Mouse (Mus musculus): ENCODE data around the gene Traf3. TPM values are rescaled to one million over a fixed set of nuclear protein-coding genes. Genes with fewer than 3 reads are reported as not detected.

Traf3 gene
- polyA plus RNA-seq (2015; fragmentation: Nextera tagmentation; extraction: Ambion mirVana): 9.0 and 11.5 TPM in 2 replicates

GRCm38 (mm10) chr12:111165831-111166591, at the start of gene Traf3:
Gene Traf3, plus strand, starts transcription at chr12:111166370.
- H3K4me3 ChIP-seq: peak within 1 kb of the TSS; percentile 81
- H3K36me3 ChIP-seq: no peaks in the 10 kb centered on the region
- H3K27me3 ChIP-seq: no peaks in the 10 kb centered on the region
- H3K4me2 ChIP-seq: peak within 1 kb of the TSS; percentile 69
- ATAC-seq (ENCODE audit: insufficient number of reproducible peaks, low FRiP score, low TSS enrichment, low read depth): no peak
- peaks cover 39% of the 10 kb centered on the region for H3K4me1 ChIP-seq
- H3K27ac ChIP-seq: peak within 1 kb of the TSS; percentile 85
- WGBS: 7% methylated on average over 52 of the region's 105 CpGs
- H3K9me3 ChIP-seq: no peaks in the 10 kb centered on the region
- peak within 1 kb of the TSS; percentile 78 for H3K9ac ChIP-seq

GRCm38 (mm10) chr12:111119506-111120085, 46.6 kb upstream of the Traf3 start:
- H3K4me2 ChIP-seq: no peak overlapping the region
- H3K9me3 ChIP-seq: no peaks in the 10 kb centered on the region
- peaks cover 44% of the 10 kb centered on the region for H3K36me3 ChIP-seq
- H3K27ac ChIP-seq: no peak overlapping the region
- no peaks in the 10 kb centered on the region for H3K4me1 ChIP-seq
- 95% methylated on average over 5 of the region's 5 CpGs for WGBS
- no peak overlapping the region for H3K9ac ChIP-seq
- no peak overlapping the region for H3K4me3 ChIP-seq
- no peaks in the 10 kb centered on the region for H3K27me3 ChIP-seq
- no peak for ATAC-seq (ENCODE audit: insufficient number of reproducible peaks, low FRiP score, low TSS enrichment, low read depth)

- Histone ChIP-seq H3K4me2 (no peak overlapping the region), H3K27ac (no peak overlapping the region), H3K9ac (no peak overlapping the region), H3K4me3 (no peak overlapping the region), H3K27me3 (no peaks in the 10 kb centered on the region), H3K36me3 (peaks cover 33% of the 10 kb centered on the region), H3K4me1 (no peaks in the 10 kb centered on the region; the same call in 1 of the 2 replicates), H3K9me3 (no peaks in the 10 kb centered on the region)
- WGBS: 89% methylated on average over 9 of the region's 9 CpGs
- ATAC-seq (ENCODE audit: insufficient number of reproducible peaks, low FRiP score, low TSS enrichment, low read depth): no peak
These were observed 45.1 kb upstream of the Traf3 start for GRCm38 (mm10) chr12:111120976-111121645.

GRCm38 (mm10) chr12:111122332-111122852, 43.8 kb upstream of the Traf3 start:
- no peak for ATAC-seq (ENCODE audit: insufficient number of reproducible peaks, low FRiP score, low TSS enrichment, low read depth)
- Histone ChIP-seq H3K27ac (no peak overlapping the region), H3K9ac (no peak overlapping the region), H3K4me2 (no peak overlapping the region), H3K4me1 (no peaks in the 10 kb centered on the region; the same call in 1 of the 2 replicates), H3K9me3 (no peaks in the 10 kb centered on the region), H3K27me3 (no peaks in the 10 kb centered on the region), H3K4me3 (no peak overlapping the region), H3K36me3 (peaks cover 21% of the 10 kb centered on the region)

GRCm38 (mm10) chr12:111124601-111125260, 41.4 kb upstream of the Traf3 start:
- Histone ChIP-seq H3K27ac (no peak overlapping the region), H3K27me3 (no peaks in the 10 kb centered on the region), H3K9me3 (no peaks in the 10 kb centered on the region), H3K36me3 (peaks cover 3% of the 10 kb centered on the region), H3K9ac (no peak overlapping the region), H3K4me3 (no peak overlapping the region), H3K4me1 (no peaks in the 10 kb centered on the region; the same call in 1 of the 2 replicates), H3K4me2 (no peak overlapping the region)
- ATAC-seq (ENCODE audit: insufficient number of reproducible peaks, low FRiP score, low TSS enrichment, low read depth): no peak
- WGBS: 72% methylated on average over 14 of the region's 14 CpGs

- Histone ChIP-seq H3K27me3 (no peaks in the 10 kb centered on the region), H3K4me2 (no peak overlapping the region), H3K27ac (no peak overlapping the region), H3K4me1 (no peaks in the 10 kb centered on the region; the same call in 1 of the 2 replicates), H3K36me3 (no peaks in the 10 kb centered on the region), H3K9ac (no peak overlapping the region), H3K4me3 (no peak overlapping the region), H3K9me3 (0 out of 2 replicates have a peak, but pooled peaks cover 2% of the 10 kb centered on the region)
- ATAC-seq (ENCODE audit: insufficient number of reproducible peaks, low FRiP score, low TSS enrichment, low read depth): no peak
- WGBS: 71% methylated on average over 6 of the region's 6 CpGs
These were observed 40.5 kb upstream of the Traf3 start for GRCm38 (mm10) chr12:111125666-111126065.

- H3K9ac ChIP-seq: no peak overlapping the region
- H3K27ac ChIP-seq: no peak overlapping the region; the same call in 1 of the 2 replicates
- 0 out of 2 replicates have a peak, but pooled peaks cover 2% of the 10 kb centered on the region for H3K9me3 ChIP-seq
- no peak overlapping the region for H3K4me2 ChIP-seq
- H3K4me3 ChIP-seq: no peak overlapping the region
- H3K27me3 ChIP-seq: no peaks in the 10 kb centered on the region
- no peak for ATAC-seq (ENCODE audit: insufficient number of reproducible peaks, low FRiP score, low TSS enrichment, low read depth)
- H3K4me1 ChIP-seq: peaks cover 12% of the 10 kb centered on the region
- 83% methylated on average over 7 of the region's 7 CpGs for WGBS
- H3K36me3 ChIP-seq: no peaks in the 10 kb centered on the region
These were observed 32.0 kb upstream of the Traf3 start for GRCm38 (mm10) chr12:111134169-111134568.

GRCm38 (mm10) chr12:111134791-111135733, 31.1 kb upstream of the Traf3 start:
- Histone ChIP-seq H3K9me3 (0 out of 2 replicates have a peak, but pooled peaks cover 2% of the 10 kb centered on the region), H3K36me3 (no peaks in the 10 kb centered on the region), H3K4me2 (no peak overlapping the region), H3K9ac (no peak overlapping the region), H3K4me3 (no peak overlapping the region), H3K4me1 (peaks cover 12% of the 10 kb centered on the region), H3K27me3 (no peaks in the 10 kb centered on the region), H3K27ac (peak overlapping the region; percentile 60)
- no peak for ATAC-seq (ENCODE audit: insufficient number of reproducible peaks, low FRiP score, low TSS enrichment, low read depth)
- 54% methylated on average over 19 of the region's 19 CpGs for WGBS

- 60% methylated on average over 3 of the region's 3 CpGs for whole genome bisulfite sequencing
- ATAC-seq (ENCODE audit: insufficient number of reproducible peaks, low FRiP score, low TSS enrichment, low read depth): no peak
These were observed 30.2 kb upstream of the Traf3 start for GRCm38 (mm10) chr12:111135953-111136352.

GRCm38 (mm10) chr12:111137079-111137478, 29.1 kb upstream of the Traf3 start:
- Histone ChIP-seq H3K9ac (no peak overlapping the region), H3K27ac (no peak overlapping the region), H3K4me2 (no peak overlapping the region), H3K9me3 (no peaks in the 10 kb centered on the region), H3K4me1 (peaks cover 12% of the 10 kb centered on the region), H3K27me3 (no peaks in the 10 kb centered on the region), H3K36me3 (no peaks in the 10 kb centered on the region), H3K4me3 (no peak overlapping the region)
- WGBS: 75% methylated on average over 2 of the region's 2 CpGs
- no peak for ATAC-seq (ENCODE audit: insufficient number of reproducible peaks, low FRiP score, low TSS enrichment, low read depth)

More at GRCm38 (mm10) chr12:111135953-111136352, 30.2 kb upstream of the Traf3 start:
- Histone ChIP-seq H3K4me1 (peaks cover 12% of the 10 kb centered on the region), H3K36me3 (no peaks in the 10 kb centered on the region), H3K9ac (no peak overlapping the region), H3K4me3 (no peak overlapping the region), H3K27ac (no peak overlapping the region), H3K9me3 (no peaks in the 10 kb centered on the region), H3K4me2 (no peak overlapping the region), H3K27me3 (no peaks in the 10 kb centered on the region)

Data from limb, embryonic 15.5 days (tissue).